Mouse (Mus musculus): ENCODE measurements around the gene Prr22. TPM values are rescaled to one million over a fixed set of nuclear protein-coding genes. Genes with fewer than 3 reads are reported as not detected.

Prr22 gene
- polyA plus RNA-seq (2011; ENCODE audit: insufficient read length, low read depth, missing spikeins) = not detected in 2 replicates

DNA sequence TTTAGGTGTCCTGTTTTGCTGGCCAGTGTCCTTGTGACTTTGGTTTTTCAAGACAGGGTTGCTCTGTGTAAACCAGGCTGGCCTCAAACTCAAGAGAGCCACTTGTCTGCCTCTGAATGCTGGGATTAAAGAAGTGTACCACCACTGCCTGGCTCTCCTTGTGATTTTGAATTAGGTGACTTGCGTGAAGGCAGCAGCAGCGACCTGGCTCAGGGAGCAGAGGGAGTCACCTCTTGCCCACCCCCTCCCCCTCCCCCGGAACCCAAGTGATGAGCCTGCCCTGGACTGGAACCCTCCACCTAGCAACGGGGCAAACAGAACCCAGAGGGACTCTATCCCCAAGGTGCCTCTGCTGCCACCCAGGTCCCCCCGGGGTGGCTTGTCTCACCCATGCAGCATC lies at the start of gene Prr22:
Gene Prr22 (plus strand): TSS at position 301 of the 400 bp plus-strand sequence.
- TF ChIP-seq POLR2A (IDR thresholded peaks at IDR 0.05; ENCODE audit: low read depth, low read length) = no peak
- TF ChIP-seq CTCF (IDR thresholded peaks at IDR 0.05; ENCODE audit: borderline replicate concordance, insufficient read depth, low read length) = no peak
- Histone ChIP-seq H3K4me1 (ENCODE audit: control insufficient read depth, insufficient read depth, low read length) (no peaks in the 10 kb centered on the region), H3K27ac (ENCODE audit: insufficient read depth, low read length) (no peak within 1 kb of the TSS), H3K4me3 (ENCODE audit: insufficient read depth, low read length) (no peak within 1 kb of the TSS)

DNA sequence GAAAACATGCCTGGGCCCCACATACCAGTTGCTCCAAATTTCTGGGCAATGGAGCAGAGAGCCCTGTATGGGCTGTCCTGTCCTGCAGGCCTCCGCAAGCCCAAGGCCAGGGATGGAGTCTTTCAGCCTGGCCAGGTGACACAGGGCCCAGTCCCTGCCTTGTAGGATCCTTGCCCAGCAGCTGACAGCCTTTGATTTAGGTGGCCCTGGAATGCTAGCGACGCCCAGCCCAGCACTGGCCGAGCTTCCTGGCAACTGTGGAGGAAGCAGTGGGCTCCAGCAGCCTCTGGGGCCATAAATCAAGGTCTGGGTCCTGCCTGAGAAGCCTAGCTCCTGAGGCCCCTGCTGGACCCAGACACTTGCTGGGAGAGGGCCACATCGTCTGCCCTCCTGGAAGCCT lies 47.6 kb upstream of the Prr22 start:
- no peak overlapping the region for H3K27ac ChIP-seq (ENCODE audit: insufficient read depth, low read length)
- H3K4me1 ChIP-seq (ENCODE audit: control insufficient read depth, insufficient read depth, low read length) = no peaks in the 10 kb centered on the region

DNA sequence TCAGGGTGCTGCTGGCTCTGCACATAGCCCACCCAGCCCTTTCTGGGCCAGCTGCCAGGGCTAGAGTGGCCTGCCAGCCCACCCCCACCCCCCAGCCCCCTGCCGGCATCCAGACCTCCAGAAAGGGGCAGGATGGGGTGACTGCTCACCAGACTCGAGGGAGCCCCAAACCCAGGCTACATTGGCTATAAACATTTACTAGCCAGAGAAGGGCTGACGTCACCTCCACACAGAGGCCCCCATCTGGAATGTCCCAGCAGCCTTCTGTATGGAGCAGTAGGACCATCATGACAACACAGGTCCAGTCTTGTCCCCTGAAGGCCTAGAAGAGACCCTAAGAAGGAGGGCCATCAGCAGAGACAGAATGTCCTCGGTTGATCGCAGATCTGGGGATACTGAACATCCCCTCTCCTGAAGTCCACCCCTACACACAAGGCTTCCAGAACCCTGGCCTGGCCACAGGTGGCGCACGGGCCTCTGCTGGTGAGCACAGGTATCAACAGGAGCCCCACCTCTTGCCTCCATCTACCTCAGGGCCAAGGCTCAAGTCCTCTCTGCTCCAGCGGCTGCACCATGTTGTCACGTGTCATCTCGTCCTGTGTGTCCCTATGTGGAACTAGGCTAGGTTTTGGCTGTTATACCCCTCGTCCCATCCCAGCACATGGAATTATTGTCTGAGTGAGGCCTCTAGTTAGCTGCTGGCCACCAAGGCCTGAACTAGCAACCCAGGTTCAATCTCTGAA lies 46.5 kb upstream of the Prr22 start:
- no peaks in the 10 kb centered on the region for H3K4me1 ChIP-seq (ENCODE audit: control insufficient read depth, insufficient read depth, low read length)
- no peak overlapping the region for H3K27ac ChIP-seq (ENCODE audit: insufficient read depth, low read length)
- no peak for TF ChIP-seq POLR2A (IDR thresholded peaks at IDR 0.05; ENCODE audit: low read depth, low read length)
- no peak overlapping the region for H3K4me3 ChIP-seq (ENCODE audit: insufficient read depth, low read length)

More for the DNA sequence above, 47.6 kb upstream of the Prr22 start:
- no peak for TF ChIP-seq CTCF (IDR thresholded peaks at IDR 0.05; ENCODE audit: borderline replicate concordance, insufficient read depth, low read length)
- no peak for TF ChIP-seq POLR2A (IDR thresholded peaks at IDR 0.05; ENCODE audit: low read depth, low read length)
- no peak overlapping the region for H3K4me3 ChIP-seq (ENCODE audit: insufficient read depth, low read length)

DNA sequence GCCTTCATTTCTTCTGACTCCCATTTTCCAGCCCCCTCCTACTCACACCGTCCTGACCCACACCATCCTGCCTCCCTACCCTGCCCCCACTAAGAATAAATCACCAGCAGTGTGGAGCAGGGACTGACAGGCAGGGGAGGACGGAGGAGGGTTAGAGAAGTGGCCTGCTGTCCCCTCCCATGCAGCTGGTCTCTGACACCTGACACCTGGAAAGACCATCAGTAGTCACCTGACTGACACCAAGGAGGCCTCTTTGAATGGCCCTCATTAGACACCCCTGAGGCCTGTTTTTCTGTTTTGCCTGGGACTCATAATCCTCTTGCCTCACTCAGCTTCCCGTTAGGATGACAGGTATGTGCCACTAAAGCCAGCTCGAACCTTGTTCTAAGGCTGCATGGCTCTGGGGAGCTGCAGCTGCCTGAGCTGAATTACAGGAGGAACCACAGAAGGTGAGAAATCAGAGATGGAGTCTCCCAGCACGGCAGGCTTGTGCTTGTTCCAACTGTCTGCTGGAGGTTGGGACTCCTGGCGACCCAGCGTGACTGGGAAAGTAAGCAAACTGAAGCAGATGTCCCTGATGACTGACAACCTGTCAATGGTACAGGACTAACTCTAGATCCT lies 42.9 kb upstream of the Prr22 start:
- no peak overlapping the region for H3K27ac ChIP-seq (ENCODE audit: insufficient read depth, low read length)
- no peak overlapping the region for H3K4me3 ChIP-seq (ENCODE audit: insufficient read depth, low read length)
- no peaks in the 10 kb centered on the region for H3K4me1 ChIP-seq (ENCODE audit: control insufficient read depth, insufficient read depth, low read length)
- TF ChIP-seq CTCF (IDR thresholded peaks at IDR 0.05; ENCODE audit: borderline replicate concordance, insufficient read depth, low read length) (no peak), POLR2A (IDR thresholded peaks at IDR 0.05; ENCODE audit: low read depth, low read length) (no peak)

DNA sequence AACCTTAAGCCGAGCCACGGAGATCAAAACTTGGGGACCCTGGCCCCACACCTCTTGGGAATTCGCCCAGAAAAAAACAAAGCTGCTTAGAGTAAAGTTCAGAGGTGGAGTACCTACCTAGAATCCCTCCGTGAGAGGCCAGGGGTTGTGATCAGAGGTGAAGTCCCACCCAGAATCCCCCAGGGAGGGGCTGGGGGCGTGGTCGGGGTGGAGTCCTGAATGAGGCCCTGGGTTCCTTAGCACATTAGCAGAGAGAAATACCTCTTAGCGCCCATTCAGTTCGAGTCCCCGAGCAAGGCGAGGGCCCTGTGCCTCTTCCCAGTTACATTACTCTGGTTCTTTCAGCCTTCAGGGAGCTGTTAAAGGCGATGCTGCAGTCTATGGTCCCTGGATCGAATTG lies 42.4 kb upstream of the Prr22 start:
- Histone ChIP-seq H3K27ac (ENCODE audit: insufficient read depth, low read length) (no peak overlapping the region), H3K4me1 (ENCODE audit: control insufficient read depth, insufficient read depth, low read length) (no peaks in the 10 kb centered on the region), H3K4me3 (ENCODE audit: insufficient read depth, low read length) (no peak overlapping the region)
- TF ChIP-seq POLR2A (IDR thresholded peaks at IDR 0.05; ENCODE audit: low read depth, low read length) (no peak), CTCF (IDR thresholded peaks at IDR 0.05; ENCODE audit: borderline replicate concordance, insufficient read depth, low read length) (no peak)

DNA sequence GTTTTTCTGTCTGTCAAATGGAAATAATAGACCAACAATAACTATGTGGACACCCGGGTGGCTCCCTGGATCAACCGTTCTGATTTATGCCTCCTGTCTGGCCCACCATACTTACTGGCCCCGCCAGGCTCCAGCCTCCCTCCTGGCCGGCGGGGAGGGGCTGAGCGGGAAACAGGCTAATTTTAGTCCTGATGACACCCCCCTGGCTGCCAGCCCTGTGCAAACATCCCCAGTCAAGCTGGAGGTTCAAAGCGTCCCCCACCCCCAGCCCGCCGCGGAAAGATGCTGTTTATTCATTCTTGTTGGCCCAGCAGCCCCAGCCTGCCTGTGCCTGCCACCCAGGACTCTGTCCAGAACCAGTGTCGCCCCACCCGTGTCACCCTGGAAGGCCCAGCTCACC lies 41.9 kb upstream of the Prr22 start:
- Histone ChIP-seq H3K27ac (ENCODE audit: insufficient read depth, low read length) (no peak overlapping the region), H3K4me1 (ENCODE audit: control insufficient read depth, insufficient read depth, low read length) (no peaks in the 10 kb centered on the region), H3K4me3 (ENCODE audit: insufficient read depth, low read length) (no peak overlapping the region)
- no peak for TF ChIP-seq POLR2A (IDR thresholded peaks at IDR 0.05; ENCODE audit: low read depth, low read length)
- no peak for TF ChIP-seq CTCF (IDR thresholded peaks at IDR 0.05; ENCODE audit: borderline replicate concordance, insufficient read depth, low read length)

DNA sequence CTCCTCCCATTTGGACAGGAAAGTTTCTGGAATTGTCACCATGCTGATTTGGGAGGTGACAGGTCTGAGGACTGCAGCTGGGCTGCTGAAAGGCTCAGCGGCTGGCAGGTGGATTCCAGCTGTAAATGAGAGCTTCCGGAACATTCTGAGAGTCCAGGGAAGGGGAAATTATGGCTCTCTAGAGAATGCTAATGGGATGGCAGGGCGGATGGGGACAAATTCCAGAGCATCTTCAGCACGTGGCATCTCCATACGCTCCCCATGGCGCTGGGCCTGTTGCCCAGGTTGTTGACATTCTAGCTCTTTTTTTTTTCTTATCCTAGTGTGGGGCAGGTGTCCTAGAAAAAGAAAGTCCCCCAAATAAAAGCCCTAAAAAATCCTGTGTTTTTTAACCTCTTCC lies 40.9 kb upstream of the Prr22 start:
- no peak for TF ChIP-seq CTCF (IDR thresholded peaks at IDR 0.05; ENCODE audit: borderline replicate concordance, insufficient read depth, low read length)
- TF ChIP-seq POLR2A (IDR thresholded peaks at IDR 0.05; ENCODE audit: low read depth, low read length) = no peak
- no peak overlapping the region for H3K27ac ChIP-seq (ENCODE audit: insufficient read depth, low read length)
- no peaks in the 10 kb centered on the region for H3K4me1 ChIP-seq (ENCODE audit: control insufficient read depth, insufficient read depth, low read length)
- H3K4me3 ChIP-seq (ENCODE audit: insufficient read depth, low read length) = no peak overlapping the region

DNA sequence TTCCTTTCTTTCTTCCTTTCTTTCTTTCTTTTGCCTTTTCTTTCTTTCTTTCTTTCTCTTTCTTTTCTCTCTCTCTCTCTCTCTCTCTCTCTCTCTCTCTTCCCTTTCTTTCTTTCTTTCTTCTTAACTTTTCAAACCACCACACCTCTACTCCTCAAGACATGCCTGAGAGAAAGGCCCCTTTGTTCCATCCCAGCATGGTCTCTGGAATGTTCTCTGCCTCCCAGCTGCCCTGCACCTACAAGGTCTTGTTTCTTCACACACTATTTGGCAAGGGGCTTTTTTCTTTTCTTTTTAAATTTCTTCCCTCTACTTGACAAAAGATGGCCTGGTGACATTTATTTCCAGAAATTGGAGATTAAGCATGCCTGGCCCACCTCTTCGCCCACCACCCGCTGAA lies 40.4 kb upstream of the Prr22 start:
- TF ChIP-seq POLR2A (IDR thresholded peaks at IDR 0.05; ENCODE audit: low read depth, low read length) = no peak
- TF ChIP-seq CTCF (IDR thresholded peaks at IDR 0.05; ENCODE audit: borderline replicate concordance, insufficient read depth, low read length) = no peak
- Histone ChIP-seq H3K4me1 (ENCODE audit: control insufficient read depth, insufficient read depth, low read length) (no peaks in the 10 kb centered on the region), H3K4me3 (ENCODE audit: insufficient read depth, low read length) (no peak overlapping the region), H3K27ac (ENCODE audit: insufficient read depth, low read length) (no peak overlapping the region)

DNA sequence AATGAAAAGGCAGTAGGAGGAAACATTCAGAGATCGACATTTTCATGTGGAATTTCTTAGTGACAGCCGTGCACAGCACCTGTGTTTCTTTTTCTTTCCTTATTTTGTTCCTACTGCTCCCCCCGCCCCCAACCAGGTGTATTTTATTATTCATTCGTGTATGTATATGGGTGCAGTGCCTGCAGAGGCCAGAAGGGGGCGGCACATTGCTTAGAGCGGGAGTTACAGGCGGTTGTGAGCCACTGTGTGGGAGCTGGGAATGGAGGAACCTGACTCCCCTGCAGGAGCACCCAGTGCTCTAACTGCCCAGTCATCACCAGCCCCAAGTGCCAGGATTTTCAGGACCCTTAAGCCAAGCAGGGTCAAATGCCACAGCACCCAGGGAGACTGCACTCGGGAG lies 33.5 kb upstream of the Prr22 start:
- Histone ChIP-seq H3K27ac (ENCODE audit: insufficient read depth, low read length) (no peak overlapping the region), H3K4me3 (ENCODE audit: insufficient read depth, low read length) (no peak overlapping the region), H3K4me1 (ENCODE audit: control insufficient read depth, insufficient read depth, low read length) (no peaks in the 10 kb centered on the region)
- no peak for TF ChIP-seq POLR2A (IDR thresholded peaks at IDR 0.05; ENCODE audit: low read depth, low read length)
- no peak for TF ChIP-seq CTCF (IDR thresholded peaks at IDR 0.05; ENCODE audit: borderline replicate concordance, insufficient read depth, low read length)

DNA sequence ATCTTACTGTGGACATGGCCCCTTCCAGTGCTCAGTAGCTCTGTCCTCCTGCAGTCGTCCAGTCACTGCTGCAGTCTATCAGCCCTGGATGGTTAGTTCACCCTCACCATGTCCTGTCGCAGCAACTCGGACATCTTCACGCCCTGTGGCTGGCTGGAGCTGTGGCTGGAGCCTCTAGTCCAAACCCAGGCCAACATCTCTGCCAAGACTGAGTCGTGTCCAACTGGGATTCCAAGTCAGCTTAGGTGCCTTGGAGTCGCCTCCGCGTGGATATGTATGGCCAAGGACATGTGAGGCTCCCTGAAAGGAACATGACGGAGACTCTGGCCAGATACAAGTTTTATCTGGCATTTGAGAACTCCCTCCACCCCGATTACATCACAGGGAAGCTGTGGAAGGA lies 31.8 kb upstream of the Prr22 start:
- TF ChIP-seq CTCF (IDR thresholded peaks at IDR 0.05; ENCODE audit: borderline replicate concordance, insufficient read depth, low read length) (no peak), POLR2A (IDR thresholded peaks at IDR 0.05; ENCODE audit: low read depth, low read length) (no peak)
- no peak overlapping the region for H3K4me3 ChIP-seq (ENCODE audit: insufficient read depth, low read length)
- no peak overlapping the region for H3K27ac ChIP-seq (ENCODE audit: insufficient read depth, low read length)
- H3K4me1 ChIP-seq (ENCODE audit: control insufficient read depth, insufficient read depth, low read length) = no peaks in the 10 kb centered on the region
